Mouse (Mus musculus) thymus, postnatal 4 days (tissue): ENCODE data around the gene Bhlhb9.

Source experiments
- DNase-seq: peaks from one replicate; pipeline ENCODE4 v3.0.0; 2021

Gene Bhlhb9

GRCm38 (mm10) chrX:135916580-135916979, 119.2 kb downstream of the Bhlhb9 start:
- no peak for DNase-seq

DNA sequence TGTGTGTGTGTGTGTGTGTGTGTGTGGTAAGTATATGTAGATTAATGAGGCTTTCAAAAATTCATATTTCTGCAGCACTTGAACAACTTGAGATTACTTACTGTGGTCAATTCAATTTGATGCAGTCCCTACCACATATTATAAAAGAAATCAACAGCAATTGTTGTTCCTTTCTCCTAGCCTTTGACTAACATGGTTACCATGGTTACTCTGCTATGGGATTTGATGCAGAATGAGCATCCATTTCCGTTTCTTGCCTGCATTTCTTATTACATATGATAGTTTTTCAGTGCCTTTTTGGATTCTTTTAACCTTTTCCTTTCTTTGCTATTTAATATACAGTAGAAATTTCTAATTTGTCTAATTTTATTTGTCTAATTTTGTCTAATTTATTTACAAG, 119.7 kb downstream of the Bhlhb9 start:
- no peak for DNase-seq

GRCm38 (mm10) chrX:135922162-135922561, 124.8 kb downstream of the Bhlhb9 start:
- DNase-seq, result no peak

DNA sequence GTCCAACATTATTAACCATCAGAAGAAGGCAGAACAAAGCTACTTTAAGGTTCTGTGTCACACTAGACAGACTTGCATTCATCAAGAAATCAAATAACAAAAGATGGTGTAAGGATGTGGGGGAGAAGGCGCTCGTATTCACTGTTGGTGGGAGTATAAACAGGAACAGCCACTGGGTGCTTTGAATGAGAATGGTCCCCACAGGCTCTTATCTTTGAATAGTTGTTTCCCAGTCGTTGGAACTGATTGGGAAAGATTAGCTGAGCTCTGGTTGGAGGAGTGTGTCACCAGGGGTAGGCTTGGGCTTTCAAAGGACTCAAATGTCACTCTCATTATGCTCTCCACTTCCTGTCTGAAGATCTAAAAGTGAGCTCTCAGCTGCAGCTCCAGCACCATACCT, 128.5 kb downstream of the Bhlhb9 start:
- no peak for DNase-seq

DNA sequence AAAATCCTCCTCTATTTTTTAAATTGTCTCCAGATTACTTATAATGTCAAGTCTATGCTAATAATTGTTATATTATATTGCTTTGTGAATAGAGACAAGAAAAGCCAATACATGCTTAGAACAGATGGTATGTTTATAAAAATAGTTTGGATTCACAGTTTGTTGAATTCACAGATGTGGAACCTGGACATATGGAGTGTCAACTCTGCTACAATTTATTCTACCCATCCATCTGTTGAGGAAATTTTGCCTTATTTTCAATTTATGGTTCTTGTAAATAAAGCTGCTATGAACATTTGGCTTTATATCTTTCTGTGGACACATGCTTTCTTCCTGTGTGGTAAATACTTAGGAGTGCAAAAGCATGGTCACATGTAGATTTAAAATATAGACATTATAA, 131.2 kb downstream of the Bhlhb9 start:
- DNase-seq, result no peak

DNA sequence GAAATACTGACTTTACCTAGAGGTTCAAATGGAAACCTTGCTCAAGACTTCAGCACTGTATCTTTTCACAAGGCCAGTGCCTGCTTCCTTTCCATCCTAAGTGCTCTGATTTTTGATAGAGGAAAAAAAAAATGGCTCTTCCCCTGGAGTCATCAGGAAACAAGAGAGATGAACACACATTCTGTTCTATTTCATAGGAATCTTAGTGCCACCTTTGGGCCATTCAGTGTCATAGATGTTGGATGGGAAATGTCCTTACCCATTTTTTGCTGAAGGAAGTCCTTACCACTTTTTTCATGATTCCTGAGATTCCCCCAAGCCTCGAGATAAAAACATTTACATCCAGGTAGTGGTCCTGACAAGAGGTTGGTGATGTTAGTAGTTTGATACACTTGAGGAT, 139.1 kb downstream of the Bhlhb9 start:
- DNase-seq, result no peak
